Mouse (Mus musculus) heart, adult 9 months (tissue): ENCODE measurements at regions not wholly inside any gene's neighbourhood (a gene's known extent, or its start where the extent isn't known, plus 50 kb on each side); places are given as distances from the start of the nearest gene placed in this dataset.
A peak's percentile ranks its signal among the peaks of the same experiment; 100 is the strongest.

ENCODE experiments used
- DNase-seq, 2 experiments: peaks; one replicate each; pipeline ENCODE4 v3.0.0; 2022; ENCODE audit warnings: low spot score in 2 of 2

- no peak for DNase-seq
Observed at GRCm38 (mm10) chr7:78123386-78123785, 614.4 kb downstream of the Ntrk3 start.

DNA sequence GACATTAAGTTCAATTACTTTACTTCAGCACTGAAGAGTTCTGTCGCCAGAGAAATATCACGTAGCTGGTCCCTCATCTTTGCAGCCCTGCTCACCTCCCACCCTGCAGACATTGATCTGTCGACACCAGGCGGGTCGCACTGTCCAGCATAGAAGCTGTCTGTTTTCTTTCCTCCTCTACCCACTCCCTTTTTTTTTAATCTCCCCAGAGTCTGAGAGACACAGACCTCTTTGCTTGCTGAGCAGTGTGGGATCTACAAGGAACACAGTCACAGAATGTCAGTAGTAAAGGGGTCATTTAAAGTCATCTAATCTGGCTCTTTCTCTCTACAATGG is 616.7 kb downstream of the Ntrk3 start:
- no peak for DNase-seq

DNA sequence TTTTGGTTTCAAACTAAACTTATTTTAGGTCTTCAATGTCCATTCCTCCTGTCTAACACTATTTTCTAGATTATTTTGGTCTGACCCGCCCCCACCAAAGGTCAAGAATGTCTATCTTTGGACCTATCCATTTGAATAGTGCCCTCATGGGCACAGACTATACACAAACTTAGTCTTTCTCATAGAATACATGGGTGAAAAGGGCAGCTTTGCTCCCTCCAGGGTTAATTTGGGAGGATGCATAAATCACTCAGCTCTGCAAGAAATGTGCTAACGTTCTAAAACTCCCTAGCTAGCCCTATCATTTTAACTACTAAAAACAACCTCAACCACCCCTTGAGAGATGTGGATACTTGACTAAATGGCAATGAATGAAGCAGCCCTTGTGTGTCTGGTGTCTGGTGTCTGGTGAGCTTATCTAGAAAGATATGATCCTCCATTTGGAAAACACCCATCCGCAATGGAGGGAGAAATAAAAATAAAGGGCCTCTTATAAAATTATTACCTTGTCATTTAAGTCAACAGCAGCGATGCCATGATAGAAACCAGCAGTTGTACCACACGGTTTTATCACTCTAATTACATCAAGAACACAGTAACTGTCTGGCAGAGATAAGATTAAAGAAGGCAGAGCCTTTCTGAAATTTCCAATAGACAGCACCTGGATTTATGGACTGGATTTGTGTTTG is 617.2 kb downstream of the Ntrk3 start:
- DNase-seq = no peak

DNA sequence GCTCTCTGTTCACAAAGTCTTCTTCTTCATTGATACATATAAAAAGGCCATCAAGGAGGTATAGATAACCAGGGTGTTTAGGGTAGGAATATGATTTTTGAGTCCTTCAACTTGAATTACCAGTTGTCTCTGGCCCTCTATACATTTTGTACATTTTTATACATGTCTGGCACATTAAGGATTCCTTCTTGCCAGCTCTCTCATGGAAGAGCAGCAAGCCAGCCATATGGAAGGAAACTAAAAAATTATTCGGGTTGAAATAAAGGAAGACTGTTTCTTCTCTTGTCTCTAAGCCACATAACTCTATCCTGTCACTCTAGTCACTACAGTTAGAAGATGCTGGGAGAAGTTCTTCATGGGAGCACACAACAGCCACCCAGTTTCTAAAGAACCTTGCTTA is 618.0 kb downstream of the Ntrk3 start:
- DNase-seq = no peak

GRCm38 (mm10) chr7:78111291-78111690 is 626.5 kb downstream of the Ntrk3 start:
- no peak for DNase-seq

- no peak for DNase-seq
Observed at GRCm38 (mm10) chr7:78103536-78104279, 634.1 kb downstream of the Ntrk3 start.

DNA sequence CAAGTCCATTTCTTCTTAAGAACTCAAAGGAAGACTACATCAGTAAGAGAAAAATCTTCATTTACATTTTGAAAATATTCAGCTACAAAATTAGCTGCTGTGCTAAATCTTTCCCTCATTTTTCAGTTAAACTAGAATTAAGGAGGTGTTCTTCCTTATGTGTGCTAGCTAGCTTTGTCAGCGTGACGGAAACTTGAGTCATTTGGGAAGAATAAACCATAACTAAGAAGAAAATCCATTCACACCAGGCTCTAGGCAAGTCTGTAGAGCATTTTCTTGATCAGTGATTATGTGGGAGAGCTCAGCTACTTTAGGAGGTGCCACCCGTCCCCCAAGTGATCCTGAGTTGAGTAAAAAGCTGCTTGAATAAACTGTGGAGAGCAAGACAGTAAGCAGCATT is 635.4 kb downstream of the Ntrk3 start:
- no peak for DNase-seq

GRCm38 (mm10) chr7:78086566-78087008 is 651.2 kb downstream of the Ntrk3 start:
- DNase-seq = no peak

DNA sequence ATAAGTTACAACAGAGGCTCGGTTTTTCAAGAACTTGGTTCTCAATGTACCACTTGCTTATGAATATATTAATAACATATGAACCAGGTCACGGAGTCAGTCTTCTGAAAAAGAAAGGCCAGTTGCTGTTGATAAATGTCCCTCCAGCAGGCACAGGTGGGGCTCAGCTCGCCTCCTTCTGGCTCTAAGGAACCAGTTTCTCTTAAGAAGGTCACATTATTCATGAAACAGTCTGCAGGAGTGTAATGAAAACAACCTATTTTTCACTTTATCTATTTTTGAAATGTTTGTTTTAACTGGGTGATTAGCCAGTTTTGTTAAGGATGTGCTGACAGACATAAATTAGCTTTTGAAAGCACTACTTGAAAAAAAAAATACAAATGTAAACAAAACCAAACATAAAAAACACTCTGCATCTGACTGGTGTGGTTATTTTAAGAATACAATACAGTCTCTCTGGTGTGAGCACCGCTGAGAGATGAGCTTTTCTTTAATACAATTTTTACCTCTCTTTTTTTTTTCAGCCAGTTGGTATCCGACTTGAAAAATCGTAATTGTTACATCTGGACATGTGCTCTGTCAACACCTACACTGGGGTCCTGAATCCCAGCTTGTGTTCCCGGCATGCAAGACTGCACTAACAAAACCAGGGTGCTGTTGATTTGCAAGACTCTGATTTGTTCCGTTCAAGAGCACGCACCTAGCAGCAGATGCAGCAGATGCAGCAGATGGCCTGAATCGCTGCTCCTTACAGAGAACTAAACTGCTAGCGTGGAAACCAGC is 651.8 kb downstream of the Ntrk3 start:
- DNase-seq = no peak

GRCm38 (mm10) chr7:78079708-78080107 is 658.1 kb downstream of the Ntrk3 start:
- peak; percentile 4 to 21 for DNase-seq

GRCm38 (mm10) chr7:78071131-78071530 is 666.7 kb downstream of the Ntrk3 start:
- peak; percentile 77 to 80 for DNase-seq

GRCm38 (mm10) chr7:78061631-78062030 is 676.2 kb downstream of the Ntrk3 start:
- DNase-seq = no peak

DNA sequence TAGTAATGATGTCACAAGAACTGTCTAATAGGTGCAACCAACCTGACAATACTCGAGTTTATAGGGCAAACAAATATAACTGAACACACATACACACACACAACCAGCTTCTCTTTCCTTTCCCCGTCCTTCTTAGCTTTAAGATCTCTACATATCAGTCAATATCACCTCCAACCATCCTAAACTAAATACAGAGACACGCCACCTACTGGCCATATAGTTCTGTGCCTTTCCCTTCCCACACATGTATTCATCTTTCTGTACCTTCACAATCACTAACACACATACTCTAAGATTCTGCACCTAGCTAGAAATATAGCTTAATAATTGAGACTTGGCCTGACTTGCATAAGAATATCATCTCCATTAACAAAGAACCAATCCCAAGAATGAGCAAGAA is 688.2 kb downstream of the Ntrk3 start:
- DNase-seq = no peak

DNA sequence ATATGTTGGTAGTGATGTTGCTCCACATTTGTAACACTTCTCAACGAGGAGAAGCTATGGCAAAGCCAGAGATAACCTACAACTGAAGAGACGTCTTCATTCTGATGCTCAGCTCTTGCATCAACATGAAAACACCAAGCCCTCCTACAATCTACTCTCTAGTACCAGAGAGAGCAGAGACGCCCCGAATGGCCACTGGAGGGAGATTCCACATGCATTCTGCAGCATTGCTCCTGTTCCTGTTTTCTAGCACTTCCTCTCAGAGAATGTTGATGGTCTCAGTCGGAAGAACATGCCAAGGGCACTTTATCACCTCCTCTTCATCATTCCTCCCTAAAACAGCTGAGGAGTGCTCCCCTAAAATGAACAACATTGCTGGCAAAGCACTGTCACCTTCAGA is 692.4 kb downstream of the Ntrk3 start:
- DNase-seq = no peak

DNA sequence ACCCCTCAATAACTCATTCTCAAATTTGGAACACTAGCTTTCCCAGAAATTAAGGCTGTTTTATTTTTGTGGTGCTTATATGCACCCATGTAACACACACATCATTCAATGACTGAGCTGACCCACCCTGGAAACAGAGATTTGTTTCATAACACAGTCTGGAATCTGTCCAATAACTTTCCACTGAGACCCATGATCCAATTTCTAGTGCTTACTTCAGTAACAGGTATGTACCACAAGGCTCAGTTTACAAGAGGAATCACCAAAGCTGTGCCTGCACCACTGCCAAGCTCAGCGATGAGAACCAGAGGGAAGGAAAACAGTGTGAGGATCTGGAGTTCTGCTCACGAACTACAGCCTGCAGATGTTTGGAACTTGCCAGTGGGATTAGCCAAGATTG is 706.8 kb downstream of the Ntrk3 start:
- peak in 1 of 2 experiments; percentile 4 for DNase-seq

GRCm38 (mm10) chr7:78026992-78027615 is 710.7 kb downstream of the Ntrk3 start:
- no peak for DNase-seq

DNA sequence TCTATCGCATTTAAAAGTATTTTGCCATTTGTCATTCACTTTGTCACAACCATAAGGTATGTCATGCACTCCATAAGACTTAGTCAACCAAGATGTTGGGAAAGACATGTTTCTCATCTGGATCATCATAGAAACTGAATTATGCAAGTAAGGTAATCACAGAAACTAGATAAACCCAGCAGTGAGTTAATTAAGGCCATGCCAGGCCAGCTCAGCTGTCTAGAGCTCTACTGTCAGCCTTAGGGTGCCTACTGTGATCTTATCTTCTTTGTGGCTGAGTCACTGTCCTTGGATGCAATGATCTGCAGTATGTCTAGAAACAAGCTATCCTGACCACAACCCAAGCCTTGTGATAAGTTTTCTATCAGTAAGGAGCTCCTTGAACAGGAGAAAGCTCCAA is 714.2 kb downstream of the Ntrk3 start:
- no peak for DNase-seq

DNA sequence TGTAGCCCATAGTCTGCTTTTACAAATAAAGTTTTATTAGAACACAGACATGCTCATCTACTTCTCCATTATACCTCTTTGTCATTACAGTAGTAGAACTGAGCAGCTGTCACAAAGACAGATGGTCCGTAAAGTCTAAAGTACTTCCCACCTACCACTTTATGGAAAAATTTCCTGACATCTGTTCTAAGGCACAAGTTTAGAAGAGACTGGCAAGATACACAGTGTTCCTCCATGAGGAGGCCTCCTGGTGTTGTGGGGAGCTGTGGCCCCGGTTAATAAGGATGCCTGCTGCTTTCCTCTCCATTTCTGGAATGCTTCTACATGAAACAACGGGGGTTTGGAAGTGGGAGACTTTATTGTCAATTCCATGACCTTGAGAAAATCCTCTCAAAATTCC is 714.7 kb downstream of the Ntrk3 start:
- DNase-seq = no peak

DNA sequence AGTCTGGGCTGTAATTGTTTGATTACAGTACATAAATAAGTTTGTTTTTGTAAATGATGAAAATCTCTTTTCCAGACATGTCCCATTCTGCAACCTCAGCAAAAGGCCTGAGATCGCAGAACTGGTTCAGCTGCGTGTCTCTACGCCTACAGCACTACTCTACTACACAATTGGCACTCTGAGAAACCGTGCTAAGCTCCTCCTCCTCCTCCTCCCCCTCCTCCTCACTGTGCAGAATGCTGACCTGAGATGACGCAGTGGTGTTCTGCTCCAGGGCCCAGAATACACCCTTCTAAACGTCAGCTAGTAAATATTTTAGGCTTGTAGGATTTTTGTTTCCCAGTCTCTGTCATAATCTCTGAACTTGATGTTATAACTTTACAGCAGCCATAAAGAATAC is 724.2 kb downstream of the Ntrk3 start:
- no peak for DNase-seq

- no peak for DNase-seq
Observed at GRCm38 (mm10) chr7:78003086-78003485, 734.7 kb downstream of the Ntrk3 start.

DNA sequence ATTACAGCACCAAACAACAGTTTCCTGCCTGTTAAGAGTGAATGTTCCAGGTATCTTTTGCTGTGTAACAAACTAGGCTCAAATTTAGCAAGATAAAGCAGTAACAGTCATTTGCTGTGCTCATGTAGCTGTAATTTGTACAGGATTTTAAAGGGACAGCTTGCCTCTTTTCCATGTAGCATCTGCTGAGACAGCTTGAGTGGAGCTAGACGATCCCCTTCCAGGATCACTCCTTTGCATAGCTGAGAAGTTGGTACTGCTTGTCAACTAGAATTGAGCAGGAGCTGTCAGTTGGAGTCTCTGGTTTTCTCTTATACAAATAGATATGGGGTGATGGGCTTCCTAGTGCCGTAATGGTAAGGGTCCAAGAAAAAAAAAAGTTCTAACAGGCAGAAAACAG is 744.0 kb downstream of the Ntrk3 start:
- DNase-seq = no peak

- no peak for DNase-seq
Observed at GRCm38 (mm10) chr7:77990150-77990549, 747.7 kb downstream of the Ntrk3 start.
